Mouse (Mus musculus) megakaryocyte progenitor cell, adult 5-6 weeks (primary cell): Measurements from ENCODE around the gene Zbtb39. TPM values are rescaled to one million over a fixed set of nuclear protein-coding genes. Genes with fewer than 3 reads are reported as not detected.

Experiments
- ATAC-seq: replicated peaks from 2 replicates; pipeline ENCODE4 v1.8.0; 2016; ENCODE audit warnings: mild to moderate bottlenecking, moderate TSS enrichment, inconsistent platforms; ENCODE audit not compliant: poor library complexity
- total RNA-seq, 2 experiments: library from RNA; stranded (forward) in 1 of 2; stranded (reverse) in 1 of 2; fragments of 157-497, 149-512 nt in 1 of 2; fragments of 200-1000 nt in 1 of 2; gene quantifications; 2 replicates each; pipeline versions ENCODE4 v1.2.3 to v1.2.4; 2015 to 2017

The Zbtb39 gene
- total RNA-seq (2015) (4.7 and 5.1 TPM in 2 replicates), total RNA-seq (2017) (2.0 and 3.0 TPM in 2 replicates)

DNA sequence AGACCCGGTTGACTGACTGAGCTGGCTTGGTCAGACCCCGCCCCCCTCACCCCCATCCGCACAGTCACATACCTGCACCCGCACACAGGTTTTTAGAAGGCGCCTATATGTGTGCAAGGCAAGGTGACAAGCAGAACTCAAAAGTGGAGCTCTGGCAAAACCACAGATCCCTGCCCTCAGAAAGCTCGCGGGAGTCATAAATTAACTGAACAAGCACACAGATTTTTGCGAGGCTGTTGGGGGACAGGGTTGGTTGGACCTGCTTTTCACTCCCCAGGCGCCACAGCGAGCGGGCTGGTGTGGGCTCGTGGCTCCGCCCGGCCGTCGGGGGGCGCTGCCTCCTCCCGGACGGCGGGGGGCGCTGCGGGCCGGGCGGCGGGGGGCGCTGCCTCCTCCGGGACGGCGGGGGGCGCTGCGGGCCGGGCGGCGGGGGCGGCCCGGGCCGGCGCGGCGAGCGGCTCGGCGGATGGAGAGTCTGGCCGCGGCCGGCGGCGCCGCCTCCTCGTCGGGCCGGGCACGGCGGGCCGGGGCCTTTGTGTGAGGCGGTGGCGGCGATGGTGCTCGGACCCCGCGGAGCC is at the start of gene Zbtb39:
Gene Zbtb39, plus strand, starts transcription at position 456 of the 578 bp plus-strand sequence.
- peak; percentile 60 for ATAC-seq

DNA sequence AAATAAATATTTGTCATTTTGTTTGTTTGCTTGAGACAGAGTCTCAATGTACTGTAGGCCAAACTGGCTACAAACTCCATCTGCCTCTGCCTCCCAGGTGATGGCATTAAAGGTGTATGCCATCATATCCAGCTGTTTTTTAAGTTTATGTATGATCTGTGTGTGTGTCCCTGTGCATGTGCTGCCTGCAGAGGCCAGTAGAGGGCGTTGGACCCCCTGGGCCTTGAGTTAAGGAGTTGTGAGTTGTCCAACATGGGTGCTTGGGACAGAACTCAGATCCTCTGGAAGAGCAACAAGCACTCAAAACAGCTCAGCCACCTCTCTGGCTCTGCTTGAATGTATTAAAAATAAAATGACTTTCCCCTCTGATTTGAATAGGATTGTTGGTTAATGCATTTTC is 48.3 kb upstream of the Zbtb39 start:
- no peak; the same call in 1 of the 2 replicates for ATAC-seq

DNA sequence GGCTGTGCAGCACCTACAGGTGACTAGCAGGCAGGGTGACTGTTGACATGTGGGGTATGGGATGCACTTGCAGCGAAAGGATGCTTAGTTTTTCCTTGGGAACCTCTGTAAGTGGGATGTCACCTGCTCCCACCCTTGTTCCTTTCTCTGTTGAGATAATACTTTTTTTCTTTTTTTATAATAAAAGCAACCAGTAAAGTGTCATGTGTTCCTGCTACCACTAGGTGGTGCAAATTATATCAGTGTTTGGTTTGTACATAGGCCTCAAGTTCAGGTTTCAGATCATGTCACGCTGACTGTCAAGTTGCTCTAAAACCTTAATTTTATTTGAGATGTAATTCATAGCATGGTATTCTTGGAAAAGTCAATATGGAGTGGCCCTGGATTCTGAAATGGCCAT is 44.7 kb upstream of the Zbtb39 start:
- peak; percentile 93 for ATAC-seq

DNA sequence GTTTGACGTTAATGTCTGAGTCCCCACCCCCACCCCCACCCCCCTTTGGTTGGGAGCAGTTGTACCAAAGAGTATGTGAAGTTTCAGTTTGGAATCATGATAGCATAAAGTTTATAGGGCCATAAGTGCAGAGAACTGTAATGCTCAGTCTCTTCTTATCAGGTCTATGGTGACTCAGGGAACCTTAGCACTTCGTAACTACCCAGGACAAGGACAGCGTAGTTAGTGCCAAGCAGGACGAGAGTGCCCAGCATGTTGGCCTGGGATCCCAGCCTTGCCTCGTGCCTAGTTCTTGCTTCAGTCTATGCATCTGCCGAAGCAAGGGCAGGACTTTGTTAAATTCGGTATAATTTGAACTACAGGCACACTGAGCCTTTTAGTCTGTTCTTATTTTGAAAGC is 43.6 kb upstream of the Zbtb39 start:
- no peak for ATAC-seq

DNA sequence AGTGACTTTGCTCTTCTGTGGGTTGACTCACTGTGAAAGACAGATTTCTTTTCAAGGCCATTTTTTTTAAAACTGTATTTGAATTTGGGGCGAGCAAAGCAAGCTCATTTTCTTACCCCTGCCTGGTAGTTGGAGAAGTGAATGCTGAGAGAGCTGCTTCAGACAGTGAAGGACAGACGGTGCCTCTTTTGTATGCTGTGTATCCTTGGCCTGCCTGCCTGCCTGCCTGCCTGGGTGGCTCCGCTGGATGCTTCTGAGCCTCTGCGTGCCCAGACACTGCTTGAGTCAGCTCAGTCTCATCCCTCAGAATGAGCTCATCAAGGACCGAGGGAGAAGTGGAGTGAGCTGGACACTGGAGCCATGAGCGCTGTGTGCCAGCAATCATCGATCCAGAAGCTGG is 40.4 kb upstream of the Zbtb39 start:
- no peak for ATAC-seq

DNA sequence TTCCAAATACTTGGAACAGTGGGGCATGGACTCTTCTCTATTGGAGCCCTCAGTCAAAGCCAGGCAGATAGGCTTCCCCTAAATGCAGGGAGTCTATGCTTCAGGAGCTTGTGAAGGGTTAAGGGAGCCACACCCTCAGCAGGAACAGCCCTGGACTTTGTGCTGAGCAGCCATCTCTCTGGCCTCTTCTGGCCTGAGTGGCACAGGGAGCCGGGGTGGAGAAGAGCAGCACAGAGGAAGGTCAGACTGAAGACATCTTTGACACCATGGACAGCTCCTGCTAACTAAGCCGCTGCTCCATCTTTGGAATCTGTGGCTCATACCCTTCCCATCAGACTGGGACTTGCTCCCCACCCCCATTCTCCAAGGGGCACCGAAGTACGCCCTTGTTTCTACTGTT is 36.0 kb upstream of the Zbtb39 start:
- peak; percentile 63 for ATAC-seq

DNA sequence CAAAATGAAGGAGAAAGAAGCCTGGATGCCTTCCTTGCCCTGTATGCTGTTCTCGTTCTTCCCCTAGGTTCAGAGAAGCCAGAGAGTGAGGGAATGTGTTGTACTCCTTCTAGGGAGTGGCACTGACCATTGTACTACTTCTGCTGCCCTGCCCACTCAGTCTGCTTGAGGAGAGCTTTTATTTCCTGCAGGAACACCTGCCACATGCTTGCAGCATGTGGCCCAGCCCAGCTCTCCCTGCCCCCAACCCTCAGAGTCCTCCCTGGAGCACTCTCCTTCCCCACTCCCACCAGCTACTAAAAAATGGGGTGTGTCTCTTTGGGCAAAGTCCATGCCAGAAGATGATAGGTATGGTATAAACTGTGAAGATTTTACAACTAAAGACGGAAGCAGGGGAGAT is 35.0 kb upstream of the Zbtb39 start:
- no peak for ATAC-seq

DNA sequence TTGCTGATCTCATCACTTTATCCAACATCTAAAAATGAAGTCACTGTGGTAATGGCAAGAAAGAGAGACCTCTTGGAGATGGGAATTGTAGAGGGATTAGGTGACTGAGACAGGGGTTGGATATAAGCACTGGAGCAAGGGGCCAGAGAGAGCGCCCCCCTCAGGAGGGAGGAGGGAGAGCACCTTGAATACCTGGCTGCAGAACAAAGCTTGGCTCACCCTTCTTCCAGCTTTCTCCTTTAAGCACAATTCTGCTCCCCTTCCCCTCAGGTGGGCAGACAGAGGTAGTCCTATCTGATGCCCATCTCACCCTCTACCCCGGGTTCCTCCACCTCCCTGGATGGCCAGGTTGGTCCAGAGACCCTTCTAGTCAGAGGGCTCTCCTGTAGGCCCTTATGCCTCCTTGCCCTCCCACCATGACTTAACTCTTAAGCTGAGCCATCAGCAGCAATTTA is 34.5 kb upstream of the Zbtb39 start, which contains the start of gene Myo1a:
Gene Myo1a, plus strand, starts transcription at position 405 of the 455 bp plus-strand sequence.
- no peak for ATAC-seq

DNA sequence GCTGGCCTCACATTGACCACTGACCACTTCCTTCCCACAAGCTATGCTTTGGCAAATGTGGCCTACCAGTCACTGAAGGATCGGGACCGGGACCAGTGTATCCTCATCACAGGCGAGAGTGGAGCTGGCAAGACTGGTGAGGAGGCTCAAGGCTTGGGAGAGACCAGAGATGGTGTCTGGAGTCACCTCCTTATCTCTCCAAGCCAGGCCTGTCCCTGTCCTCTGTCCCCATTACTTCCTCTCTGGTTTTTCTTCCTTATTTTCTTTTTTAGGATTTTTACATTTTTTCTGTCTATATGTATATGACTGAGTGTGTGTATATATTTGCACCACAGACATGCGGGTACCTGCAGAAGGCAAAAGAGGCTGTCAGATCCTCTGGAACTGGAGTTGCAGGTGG is 33.6 kb upstream of the Zbtb39 start:
- ATAC-seq = no peak

DNA sequence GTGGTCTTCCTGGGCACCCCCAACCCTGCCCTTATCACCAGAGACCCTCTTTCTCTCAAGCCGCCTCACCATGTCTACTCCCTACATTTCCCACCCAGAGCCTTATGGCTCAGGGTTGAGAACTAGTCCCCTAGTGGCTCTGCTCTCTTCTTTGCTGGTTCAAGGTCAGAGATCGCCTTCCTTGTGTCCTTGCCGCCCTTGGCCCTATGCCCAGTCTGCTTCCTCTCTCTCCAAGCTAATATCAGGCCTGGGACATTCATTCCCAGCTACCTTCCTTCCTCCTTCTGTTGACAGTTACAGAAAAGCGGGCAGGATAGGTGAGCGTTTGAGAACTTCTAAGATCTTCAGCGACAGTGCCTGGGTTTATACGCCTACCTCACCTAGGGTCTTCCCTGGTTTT is 31.6 kb upstream of the Zbtb39 start:
- ATAC-seq = no peak

DNA sequence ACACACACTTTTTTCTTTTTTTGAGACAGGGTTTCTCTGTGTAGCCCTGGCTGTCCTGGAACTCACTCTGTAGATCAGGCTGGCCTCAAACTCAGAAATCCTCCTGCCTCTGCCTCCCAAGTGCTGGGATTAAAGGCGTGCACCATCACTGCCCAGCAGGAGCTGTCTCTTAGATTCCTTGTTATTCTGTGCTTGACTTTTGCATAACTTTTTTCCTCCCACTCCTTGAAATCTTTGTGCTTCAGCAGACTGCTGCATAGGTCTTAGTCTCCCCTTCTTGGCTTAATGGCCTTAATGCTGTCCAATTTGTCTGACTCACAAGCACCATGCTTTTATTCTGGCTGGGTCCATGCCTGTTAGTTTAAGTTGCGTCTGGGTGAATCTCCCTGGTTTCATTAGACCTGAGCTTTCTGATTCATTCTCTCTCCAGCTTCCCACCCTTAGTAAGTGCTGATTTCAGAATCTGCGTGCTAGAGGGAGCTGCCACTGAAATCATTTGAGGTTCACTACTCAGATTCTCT is 30.4 kb upstream of the Zbtb39 start:
- no peak for ATAC-seq

DNA sequence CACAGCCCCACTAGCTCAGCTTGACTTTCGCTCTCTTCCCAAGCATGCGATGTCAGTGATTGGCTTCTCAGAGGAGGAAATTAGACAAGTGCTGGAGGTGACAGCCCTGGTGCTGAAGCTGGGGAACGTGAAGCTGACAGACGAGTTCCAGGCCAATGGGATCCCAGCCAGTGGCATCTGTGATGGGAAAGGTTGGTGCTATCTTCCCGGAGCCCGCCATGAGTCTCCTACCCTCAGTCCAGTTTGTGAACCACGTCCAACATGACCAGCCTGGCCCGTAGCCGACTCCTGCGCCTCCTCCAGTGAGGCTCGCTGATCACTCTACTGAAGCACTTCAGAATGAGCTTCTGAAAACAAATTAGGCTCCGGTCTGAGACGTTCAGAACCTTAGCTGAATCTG is 29.0 kb upstream of the Zbtb39 start:
- ATAC-seq = no peak

DNA sequence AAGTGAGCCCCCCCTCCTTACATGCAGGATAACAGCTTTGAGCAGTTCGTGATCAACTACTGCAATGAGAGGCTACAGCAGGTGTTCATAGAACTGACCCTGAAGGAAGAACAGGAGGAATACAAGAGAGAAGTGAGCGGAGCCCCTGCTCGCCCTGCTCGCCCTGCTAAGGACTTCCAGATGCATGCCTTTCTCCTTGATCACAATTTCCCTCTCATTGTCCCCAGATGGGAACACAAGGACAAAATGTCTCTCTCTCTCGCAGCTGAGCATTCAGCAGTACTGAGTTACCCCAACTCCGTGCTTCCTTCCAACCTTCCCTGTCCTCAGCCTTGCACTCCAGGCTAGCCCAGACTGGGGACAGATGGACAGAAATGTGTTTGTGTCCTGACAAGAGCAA is 26.6 kb upstream of the Zbtb39 start:
- no peak for ATAC-seq

DNA sequence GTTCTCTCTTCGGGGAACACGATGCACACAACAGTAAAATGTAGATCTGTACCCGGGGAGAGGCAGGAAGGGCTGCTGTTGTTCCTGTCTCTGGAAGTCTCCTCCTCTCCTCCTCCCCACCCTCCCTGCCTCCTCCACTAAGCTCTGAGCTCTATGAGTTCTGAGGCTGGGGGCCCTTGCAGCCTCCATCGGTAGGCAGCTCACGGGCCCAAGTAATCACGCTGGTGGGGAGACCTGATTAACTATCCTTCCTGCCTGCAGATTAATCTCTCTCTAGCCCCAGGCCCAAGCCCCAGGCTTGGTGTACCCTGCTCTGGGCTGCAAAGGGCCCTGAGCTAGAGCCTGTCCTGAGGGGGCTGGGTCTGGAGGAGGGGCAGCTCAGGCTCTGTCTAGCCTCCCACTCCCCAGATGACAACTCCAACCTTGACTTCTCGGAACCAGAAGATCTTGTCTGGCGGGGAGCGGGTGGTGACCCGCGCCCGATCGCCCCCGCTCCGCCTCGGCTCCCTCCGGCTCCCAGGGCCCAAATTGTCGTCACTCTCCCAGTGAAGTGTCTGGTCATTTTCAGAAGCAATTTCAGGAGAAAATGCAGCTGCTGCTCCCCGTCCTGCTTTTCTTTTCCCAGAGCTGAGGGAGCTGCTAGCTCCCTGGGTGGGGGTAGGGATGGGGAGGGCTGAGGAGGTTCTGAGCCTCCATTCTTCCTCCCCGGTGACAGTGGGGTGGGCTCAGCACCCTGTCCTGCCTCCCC is 17.5 kb upstream of the Zbtb39 start:
- ATAC-seq = no peak

DNA sequence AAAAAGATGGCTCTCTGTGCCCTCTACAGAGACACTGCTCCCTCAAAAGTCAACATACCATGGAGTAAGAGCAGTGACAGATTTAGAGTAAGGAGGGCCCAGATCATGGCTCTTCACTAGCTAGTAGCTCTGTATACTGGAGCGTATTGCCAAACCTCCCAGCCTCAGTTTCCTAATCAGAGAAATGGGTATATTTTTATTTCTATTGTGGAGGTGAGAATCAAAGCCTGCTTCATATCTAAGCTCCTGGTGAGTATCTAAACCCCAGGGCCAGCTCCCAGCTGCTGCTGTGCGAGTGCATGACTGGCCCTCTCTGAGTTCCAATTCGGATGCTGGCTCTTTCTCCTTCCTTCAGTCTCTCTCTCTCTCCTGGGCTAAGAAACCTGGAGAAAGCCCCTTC is 15.2 kb upstream of the Zbtb39 start, which contains the start of gene Tac2:
Gene Tac2, plus strand, starts transcription at position 301 of the 400 bp plus-strand sequence.
- ATAC-seq = no peak

DNA sequence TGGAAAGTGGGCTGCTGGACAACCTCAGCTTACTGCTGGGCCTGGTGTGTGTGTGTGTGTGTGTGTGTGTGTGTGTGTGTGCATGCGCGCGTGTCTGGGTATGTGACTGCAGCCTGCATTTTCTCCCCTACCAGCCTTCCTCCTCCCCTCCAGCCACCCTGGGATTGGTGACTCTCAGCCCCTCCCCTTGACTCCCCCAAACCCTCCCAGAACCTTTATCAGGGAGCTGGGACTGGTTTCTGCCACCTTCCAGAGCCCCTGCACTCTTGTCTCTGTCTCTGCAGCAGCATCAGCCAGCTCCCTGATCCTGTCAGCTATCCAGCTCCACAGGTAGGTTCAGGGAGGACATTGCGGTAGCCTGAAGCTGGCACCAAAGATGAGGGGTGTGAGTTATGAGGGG is 14.2 kb upstream of the Zbtb39 start:
- peak; percentile 20 for ATAC-seq

DNA sequence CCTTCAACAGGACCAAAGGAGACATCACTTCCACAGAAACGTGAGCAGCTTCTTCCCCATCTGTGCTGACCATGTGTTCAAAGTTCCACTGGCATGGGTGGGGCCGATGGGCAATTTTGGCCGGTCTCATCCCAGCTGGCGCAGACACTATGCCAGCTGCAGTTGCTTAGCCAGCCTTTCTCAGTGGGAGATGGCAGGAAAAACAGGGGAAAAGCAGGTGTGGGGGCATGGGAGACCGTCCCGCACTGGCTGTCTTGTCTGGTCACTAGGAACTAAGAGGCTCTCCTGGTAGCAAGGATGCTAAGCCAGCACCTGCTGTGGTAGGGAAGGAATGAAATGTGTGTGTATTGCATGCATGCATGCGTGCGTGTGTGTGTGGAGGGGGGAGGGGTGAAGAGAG is 10.9 kb upstream of the Zbtb39 start:
- ATAC-seq = no peak

DNA sequence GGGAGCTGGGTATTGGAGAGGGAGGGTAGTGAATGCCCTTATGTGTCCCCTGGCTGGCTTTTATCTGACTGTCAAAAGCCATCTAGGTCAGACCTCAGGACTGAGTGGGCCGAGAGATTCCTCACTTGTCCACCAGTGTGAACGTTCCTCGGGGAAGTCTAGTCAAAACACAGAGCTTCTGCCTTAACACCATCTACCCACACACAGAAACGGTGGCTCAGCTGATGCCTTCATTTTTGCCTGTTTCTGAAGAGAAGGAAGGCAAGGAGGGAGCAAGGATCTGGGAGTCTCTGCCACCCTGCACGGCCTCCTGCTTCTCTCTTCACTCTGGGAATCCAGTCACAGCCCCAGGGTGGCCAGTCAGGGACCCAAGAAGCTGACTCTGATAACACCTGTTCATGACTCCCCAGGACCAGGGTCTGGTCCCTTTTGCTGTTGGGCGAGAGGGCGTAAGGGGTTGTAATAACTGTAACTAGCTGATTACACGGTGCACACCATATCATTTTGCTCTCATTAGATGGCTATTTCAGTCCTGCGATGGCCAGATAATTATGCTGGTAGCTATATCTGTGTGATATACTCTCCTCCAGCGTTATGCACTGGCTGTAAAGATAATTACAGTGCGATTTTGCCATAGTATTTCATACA is 8.9 kb upstream of the Zbtb39 start:
- ATAC-seq = peak; percentile 61

DNA sequence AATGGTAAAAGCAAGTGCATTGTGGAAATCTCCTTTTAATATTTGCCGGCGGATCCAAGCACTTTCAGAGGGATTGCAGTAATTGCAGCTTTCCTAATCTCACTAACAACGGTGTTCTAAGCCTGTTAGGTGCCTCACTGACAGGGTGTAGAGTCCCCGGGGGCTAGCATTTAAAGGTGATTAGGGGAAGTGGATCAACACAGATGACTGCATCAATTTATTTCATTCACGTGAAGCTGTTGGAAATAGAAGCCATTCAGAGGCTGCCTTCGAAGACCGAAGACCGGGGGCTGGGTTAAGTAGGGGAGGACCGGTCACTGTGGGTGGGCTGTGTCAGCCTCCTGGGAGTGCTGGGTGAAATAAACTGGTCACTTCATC is 8.4 kb upstream of the Zbtb39 start:
- ATAC-seq = peak; percentile 9; the same call in 1 of the 2 replicates

DNA sequence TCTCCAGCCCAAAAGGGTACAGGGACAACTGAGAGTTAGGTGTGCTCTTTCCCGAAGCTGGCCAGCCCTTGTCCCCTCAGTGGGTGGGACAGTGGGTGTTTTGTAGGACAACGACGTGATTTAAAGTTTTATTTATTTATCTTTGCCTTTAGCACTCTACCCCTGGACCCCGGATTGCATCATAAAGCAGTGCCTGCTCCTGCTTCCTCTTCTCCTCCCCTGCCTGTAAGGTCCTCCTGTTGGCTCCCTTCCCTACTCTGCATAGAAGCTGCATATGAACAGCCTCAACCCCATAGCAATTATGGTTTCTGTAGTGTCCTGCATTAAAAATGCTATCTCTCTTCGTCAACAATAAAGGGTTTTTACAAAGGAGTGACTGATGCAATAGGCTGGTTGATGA is 7.9 kb upstream of the Zbtb39 start:
- ATAC-seq = peak; percentile 27

DNA sequence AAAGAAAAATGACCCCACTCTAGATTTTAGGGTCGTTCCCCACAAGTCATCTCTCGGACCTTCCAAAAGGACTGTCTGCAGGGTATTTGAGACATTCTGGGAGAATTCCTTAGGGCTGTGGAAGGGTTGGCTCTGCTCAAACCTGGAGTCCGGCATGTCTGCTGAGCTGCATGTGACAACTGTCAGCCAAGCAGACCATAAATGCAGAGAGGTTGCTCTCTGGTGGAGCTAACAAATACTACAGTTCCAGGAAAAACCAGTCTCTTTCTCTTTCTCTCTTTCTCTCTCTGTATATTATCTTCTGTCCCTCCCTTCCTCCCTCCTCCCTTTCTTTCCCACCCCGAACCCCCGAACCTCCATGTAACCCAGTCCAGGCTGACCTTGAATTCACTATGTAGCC is 4.9 kb upstream of the Zbtb39 start:
- ATAC-seq = peak; percentile 31

DNA sequence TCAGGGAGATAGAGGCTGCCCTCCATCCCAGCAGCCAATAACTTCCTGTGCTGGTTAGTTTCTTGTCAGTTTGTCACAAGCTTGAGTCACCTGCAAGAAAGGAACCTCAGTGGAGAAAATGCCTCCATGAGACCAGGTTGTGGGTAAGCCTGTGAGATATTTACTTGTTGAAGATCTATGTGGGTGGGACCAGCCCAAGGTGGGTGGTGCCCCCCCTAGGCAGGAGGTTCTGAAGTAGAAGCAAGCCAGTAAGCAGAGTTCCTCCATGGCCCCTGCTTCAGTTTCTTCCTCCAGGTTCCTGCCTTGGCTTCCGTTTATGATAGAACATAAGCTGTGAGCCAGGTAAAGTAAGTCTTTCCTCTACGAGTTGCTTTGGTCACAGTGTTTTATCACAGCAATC is 3.1 kb upstream of the Zbtb39 start:
- no peak for ATAC-seq
